Mouse (Mus musculus) CD4-positive, CD25-positive, alpha-beta regulatory T cell, adult 4 months (primary cell): Measurements from ENCODE around the gene Clasp2. TPM values are rescaled to one million over a fixed set of nuclear protein-coding genes. Genes with fewer than 3 reads are reported as not detected.

Source experiments
- ATAC-seq: one replicate; pipeline ENCODE4 v1.8.0; 2017
- polyA plus RNA-seq, 2 experiments: library from polyadenylated mRNA; unstranded; fragments of 100-300 nt; shearing (Covaris generic); gene quantifications; one replicate each; pipeline ENCODE4 v1.2.1; 2017

Gene Clasp2
- polyA plus RNA-seq, 2 experiments from 2014 or later = 6.8 to 10.5 TPM

DNA sequence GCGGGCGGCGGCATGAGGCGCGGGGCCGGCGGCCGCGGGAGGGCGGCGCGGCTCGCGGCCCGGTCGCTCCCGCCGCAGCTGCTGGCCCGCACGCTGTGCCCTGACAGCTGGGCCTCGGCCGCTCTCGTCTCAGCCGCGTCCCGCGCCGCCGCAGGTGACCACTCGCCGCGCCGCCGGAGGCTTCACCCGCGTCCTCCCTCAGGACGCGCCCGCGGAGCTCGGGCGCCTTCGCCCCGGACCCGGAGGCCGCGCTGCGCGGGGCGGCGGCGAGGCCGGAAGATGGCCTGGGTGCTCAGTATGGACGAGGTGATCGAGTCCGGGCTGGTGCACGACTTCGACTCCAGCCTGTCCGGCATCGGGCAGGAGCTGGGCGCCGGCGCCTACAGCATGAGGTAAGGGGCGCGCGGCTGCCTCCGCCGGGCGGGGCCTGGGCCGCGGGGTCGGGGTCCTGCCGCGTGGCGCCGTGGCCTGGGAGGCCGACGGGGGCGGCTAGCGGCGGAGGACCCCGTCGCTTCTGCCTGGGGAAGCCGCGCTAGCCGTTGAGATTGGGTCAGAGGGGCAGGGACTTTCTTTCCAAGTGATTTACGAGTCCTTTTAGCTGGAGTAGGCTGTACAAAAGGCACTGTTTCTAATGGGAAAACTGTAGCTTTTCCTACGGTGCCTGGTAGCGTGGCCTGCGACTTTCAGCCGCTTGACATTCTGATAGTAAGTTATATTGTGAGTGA, 190.3 kb downstream of the Clasp2 start:
- ATAC-seq = no peak

DNA sequence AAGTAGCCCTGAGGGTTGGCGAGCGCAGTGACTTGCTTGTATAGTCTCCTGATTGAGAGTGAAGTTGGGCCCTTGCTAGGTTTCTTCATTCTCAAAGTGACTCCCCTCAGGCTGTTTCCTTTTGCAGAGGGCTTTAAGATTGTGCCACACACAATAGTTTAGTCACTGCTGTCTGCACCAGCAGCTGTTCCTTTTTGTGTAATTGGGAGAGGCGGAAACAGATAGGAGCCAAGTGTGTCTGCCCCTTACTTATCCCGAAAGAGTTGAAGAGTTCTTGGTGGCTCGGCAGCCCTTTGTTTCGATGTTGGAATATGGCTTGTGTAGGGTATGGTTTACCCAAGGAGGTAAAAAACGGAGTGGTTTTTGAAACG, 190.8 kb downstream of the Clasp2 start:
- ATAC-seq = no peak

DNA sequence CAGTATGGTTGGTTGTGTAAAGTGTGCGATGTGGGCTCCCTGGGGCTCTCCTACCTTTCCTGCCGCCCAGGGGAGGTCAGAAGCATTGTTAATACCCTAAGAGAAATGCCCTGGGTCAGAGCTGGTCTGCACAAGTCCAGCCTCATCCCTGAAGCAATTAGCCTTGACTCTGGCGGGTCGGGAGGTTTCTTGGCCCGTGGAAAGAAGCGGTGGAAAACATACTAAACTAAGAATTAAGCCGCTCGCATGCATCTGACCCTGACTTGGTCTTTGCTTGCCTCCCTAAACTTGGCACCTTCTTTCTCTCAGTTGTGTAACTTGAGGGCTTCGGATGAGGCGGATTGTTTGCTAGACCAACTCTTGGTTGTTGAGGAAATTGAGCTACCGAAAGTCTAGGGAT, 191.2 kb downstream of the Clasp2 start:
- no peak for ATAC-seq

DNA sequence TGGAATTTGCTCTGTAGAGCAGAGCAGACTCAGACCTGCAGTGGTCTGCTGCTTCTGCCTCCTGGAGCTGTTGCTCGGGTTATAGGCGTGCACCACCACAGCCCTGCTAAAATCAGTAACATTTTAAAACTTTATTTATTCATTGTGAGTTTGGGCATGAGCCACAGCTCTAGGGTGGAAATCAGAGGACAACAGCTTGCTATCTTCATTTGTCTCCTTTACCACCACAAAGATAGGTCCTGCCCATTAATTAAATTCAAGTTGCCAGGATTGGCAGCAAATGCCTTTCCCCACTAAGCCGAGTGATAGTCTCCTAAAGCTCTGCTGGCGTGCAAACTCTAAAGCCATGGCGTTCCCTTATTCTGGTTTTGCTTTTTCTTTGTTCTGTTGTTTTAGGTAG, 194.4 kb downstream of the Clasp2 start:
- ATAC-seq = no peak

DNA sequence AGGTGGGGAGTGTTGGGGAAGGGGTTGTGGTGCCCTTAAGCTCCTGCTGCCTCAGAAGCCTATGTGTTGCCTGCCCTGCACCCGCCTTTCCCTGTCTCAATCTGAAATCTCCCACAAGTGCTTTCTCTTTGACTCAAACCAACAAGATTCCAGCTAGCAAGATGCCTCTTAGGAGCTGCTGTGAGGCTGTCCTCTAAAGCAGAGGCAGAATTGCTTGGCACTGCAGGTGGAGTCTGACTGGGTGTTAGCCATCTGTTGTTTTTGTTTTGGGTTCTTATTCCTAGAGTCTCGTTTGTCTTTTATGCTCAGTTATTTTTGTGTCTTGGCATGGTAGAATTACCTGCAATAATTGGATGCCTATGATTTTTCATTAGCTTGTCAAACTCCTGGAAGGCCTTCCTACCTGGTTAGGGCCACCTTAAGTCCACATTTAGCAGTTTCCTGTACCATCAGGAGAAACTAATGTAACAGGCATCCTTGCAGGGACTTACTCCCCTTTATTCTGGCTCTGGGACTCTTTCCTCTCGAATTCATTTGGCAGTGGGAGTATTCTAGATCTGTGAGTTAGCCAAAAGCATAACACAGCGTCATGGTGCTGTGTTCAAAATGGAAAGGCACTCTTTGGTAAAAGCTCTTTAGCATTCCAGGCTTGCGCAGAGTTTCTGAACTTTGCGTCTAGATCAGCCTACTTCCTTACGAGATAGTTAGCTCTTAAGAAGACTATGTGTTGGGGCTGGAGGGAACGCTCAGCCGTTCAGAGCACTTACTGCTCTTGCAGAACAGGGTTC, 198.0 kb downstream of the Clasp2 start:
- ATAC-seq = no peak

DNA sequence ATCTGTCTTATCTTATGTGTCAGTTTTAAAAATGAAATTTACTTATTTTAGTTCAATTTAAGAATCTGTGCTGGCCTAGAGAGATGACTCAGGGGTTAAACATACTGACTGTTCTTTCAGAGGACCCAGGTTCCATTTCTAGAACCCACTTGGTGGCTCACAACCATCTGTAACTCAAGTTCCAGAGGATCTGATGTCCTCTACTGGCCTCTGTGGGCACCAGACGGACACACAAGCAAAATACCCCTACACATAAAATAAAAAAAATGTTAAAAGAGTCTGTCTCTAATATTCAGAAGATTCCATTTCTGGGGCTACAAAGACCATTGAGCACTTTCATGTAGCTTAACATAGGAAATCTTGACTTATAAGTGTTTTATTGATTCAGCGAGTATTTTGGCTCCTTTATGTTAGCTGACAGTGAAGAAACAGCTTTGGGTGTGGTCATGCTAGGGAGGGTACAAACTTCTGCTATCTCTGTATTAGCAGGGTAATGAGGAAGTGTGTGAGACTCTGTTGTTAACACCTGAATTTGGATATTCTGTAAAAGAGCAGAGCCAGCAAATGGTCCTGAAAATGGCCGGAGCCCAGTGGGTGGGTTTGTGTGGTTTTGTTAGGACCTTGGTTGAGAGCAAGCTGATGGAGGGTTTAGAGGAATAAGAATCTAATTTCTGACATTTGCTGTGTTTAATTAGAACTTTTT, 200.0 kb downstream of the Clasp2 start:
- ATAC-seq = no peak

DNA sequence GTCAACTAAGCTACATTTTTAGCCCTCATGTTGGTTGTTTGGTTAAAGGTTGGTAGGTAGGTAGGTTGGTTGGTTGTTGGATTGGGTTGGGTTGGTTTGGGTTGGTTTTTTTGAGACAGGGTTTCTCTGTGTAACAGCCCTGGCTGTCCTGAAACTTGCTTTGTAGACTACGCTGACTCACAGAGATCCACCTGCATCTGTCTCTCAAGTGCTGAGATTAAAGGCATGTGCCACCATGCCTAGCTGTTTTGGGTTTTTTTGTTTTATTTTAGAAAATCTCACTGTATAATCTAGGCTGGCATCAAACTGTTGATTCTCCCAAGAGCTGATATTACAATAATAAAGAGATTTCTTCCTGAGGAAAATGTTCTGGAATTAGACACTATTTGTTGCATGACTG, 202.1 kb downstream of the Clasp2 start:
- ATAC-seq = no peak

DNA sequence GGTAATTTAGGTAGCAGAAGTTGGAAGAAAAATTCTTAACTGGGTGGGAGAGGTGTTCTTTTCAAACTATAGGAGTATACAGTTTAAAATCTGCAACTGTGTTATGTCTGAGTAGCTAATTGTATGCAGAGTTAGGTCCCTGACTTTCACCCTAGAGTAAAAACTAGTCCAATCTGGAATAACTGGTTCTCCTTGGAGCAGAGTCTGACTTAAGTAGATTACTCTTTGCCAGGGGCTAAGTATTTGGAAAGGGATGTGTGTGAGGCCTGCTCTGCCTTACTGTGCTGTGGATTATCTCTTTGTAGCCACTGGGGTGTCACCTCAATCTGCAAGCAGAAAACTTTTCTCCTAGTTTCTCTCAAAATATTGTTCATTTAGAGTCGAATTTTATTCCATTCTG, 205.9 kb downstream of the Clasp2 start:
- no peak for ATAC-seq

DNA sequence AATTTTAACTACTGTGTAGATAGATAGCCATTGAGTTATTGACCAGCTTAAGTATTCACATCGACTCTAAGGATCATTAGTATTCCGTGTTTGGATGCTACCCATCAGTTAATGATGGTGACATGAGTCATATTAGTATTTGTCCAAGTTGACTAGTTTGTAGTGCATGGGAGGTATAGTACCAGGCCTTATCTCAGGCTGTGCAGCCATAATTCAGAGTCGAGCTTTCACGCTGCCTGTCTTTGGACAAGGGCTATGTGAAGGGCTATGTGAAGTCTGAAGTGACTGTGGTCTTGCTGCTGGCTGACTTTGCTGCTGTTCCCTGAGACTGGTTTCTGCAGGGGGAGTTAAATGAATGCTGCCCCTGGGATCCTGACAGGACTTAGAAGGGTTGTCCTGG, 216.5 kb downstream of the Clasp2 start:
- ATAC-seq = no peak

DNA sequence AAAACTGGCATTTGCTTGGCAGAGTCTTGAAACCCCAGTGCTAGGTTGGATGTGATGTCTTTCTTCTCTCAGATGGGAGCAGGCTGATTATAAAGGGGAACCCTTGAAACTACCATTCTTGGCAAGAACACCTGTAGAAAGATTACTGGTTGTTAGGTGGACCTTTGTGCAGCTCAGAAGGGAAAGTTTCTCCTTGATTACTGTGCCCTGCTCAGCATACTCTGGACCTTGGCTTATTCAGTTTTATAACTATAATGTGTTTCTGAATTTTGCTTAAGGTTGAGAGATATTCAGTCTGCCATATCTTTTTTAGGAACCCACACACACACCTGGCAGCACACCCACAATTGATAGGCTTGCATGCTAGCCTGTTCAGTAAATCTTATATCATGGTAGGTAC, 222.4 kb downstream of the Clasp2 start:
- ATAC-seq = no peak

DNA sequence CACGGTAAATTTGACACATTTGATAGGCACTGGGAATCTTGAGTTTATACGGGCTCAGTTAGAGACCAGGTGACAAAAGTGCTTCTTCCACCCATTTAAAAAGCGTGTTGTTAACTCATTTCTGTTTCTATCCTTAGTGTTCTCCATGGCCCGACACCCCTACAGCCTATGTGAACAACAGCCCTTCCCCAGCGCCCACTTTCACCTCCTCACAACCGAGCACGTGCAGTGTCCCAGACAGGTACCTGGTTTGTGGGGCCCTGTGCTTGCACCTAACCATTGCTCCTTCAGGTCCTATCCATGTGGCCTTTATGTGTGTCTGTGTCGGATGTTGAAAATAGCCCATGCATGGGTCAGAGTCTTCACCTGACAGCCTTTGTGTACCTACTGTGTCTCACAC, 223.1 kb downstream of the Clasp2 start:
- ATAC-seq = no peak

DNA sequence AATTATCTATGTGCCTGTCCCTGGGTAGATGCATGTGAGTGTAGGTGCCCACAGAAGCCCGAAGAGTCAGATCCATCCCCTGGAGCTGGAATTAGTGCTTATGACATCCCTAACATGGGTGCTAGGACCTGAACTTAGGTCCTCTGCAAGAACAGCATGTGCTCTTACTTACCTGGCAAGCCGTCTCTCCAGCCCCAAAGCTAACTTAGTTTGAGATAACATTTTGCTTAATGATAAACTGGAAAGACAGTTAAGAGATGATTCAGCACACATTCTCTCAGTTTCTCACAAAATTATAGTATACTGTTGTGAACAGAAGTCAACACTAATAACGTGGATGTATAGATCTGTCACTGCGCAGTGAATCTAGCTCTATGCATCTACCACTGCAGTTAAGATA, 225.6 kb downstream of the Clasp2 start:
- ATAC-seq = no peak

DNA sequence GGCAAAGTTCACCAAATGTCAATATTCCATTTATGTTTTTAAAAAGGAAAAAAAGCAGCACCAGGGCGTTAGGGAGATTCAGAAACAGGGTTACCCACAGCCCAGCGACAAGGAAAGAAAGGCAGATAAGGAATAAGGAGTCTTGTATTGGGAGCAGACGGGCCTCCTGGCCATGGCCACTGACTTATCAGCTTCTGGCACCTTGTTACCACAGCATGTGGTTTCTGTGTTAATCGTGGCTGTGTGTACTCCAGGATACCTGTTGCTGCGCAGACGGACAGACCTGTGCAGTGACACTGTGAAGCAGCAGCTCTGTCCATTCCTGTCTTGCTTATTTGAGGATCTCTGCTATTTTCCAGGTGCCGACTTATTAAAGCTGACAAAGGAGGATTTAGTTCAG, 227.7 kb downstream of the Clasp2 start:
- ATAC-seq = no peak

Other genes starting within 250 kb of the Clasp2 start
- 10 to 100 TPM; 36.9 to 40.3 TPM for gene Pdcd6ip, start 33.2 kb upstream of the Clasp2 start, polyA plus RNA-seq
- gene Ubp1, start 189.5 kb downstream of the Clasp2 start, polyA plus RNA-seq = 10 to 100 TPM; 34.9 to 36.2 TPM